Mouse (Mus musculus): ENCODE data around the gene Rcsd1. TPM values are rescaled to one million over a fixed set of nuclear protein-coding genes. Genes with fewer than 3 reads are reported as not detected.

Gene Rcsd1
- polyA plus RNA-seq, 1 experiment from 2014 or later, result 15.0 TPM

GRCm38 (mm10) chr1:165741989-165742388 is 32.4 kb upstream of the Rcsd1 start:
- Histone ChIP-seq H3K27ac (ENCODE audit: low read depth) (no peak overlapping the region), H3K4me1 (ENCODE audit: insufficient read depth) (no peaks in the 10 kb centered on the region), H3K9me3 (ENCODE audit: low read length) (no peaks in the 10 kb centered on the region), H3K4me2 (ENCODE audit: low read depth, low read length) (no peak overlapping the region), H3K4me3 (ENCODE audit: low read depth, low read length) (no peak overlapping the region), H3K9ac (replicated peaks) (no peak overlapping the region), H3K27me3 (ENCODE audit: insufficient read depth, low read length) (no peaks in the 10 kb centered on the region), H3K36me3 (replicated peaks; ENCODE audit: insufficient read depth, low read length) (no peaks in the 10 kb centered on the region)
- no peak for DNase-seq
- no peak for TF ChIP-seq EP300 (IDR thresholded peaks at IDR 0.05; ENCODE audit: low read depth)
- TF ChIP-seq CTCF (IDR thresholded peaks at IDR 0.05; ENCODE audit: low read depth), result no peak
- ATAC-seq, result no peak
- WGBS (ENCODE audit: insufficient replicate concordance), result 80% methylated on average over 8 of the region's 8 CpGs

GRCm38 (mm10) chr1:165738985-165739384 is 29.4 kb upstream of the Rcsd1 start:
- Histone ChIP-seq H3K4me1 (ENCODE audit: insufficient read depth) (no peaks in the 10 kb centered on the region), H3K9ac (replicated peaks) (no peak overlapping the region), H3K36me3 (replicated peaks; ENCODE audit: insufficient read depth, low read length) (no peaks in the 10 kb centered on the region), H3K27me3 (ENCODE audit: insufficient read depth, low read length) (no peaks in the 10 kb centered on the region), H3K4me2 (ENCODE audit: low read depth, low read length) (no peak overlapping the region), H3K9me3 (ENCODE audit: low read length) (no peaks in the 10 kb centered on the region), H3K4me3 (ENCODE audit: low read depth, low read length) (no peak overlapping the region), H3K27ac (ENCODE audit: low read depth) (no peak overlapping the region)
- DNase-seq (no peak), ATAC-seq (no peak)
- WGBS (ENCODE audit: insufficient replicate concordance), result 82% methylated on average over 1 of the region's 1 CpGs
- TF ChIP-seq EP300 (IDR thresholded peaks at IDR 0.05; ENCODE audit: low read depth), result no peak
- TF ChIP-seq CTCF (IDR thresholded peaks at IDR 0.05; ENCODE audit: low read depth), result no peak

- DNase-seq, result no peak
- peak overlapping the region; percentile 60; the same call in 1 of the 2 replicates for H3K27ac ChIP-seq (ENCODE audit: low read depth)
- H3K9me3 ChIP-seq (ENCODE audit: low read length), result no peaks in the 10 kb centered on the region
- TF ChIP-seq CTCF (IDR thresholded peaks at IDR 0.05; ENCODE audit: low read depth), result no peak
- TF ChIP-seq EP300 (IDR thresholded peaks at IDR 0.05; ENCODE audit: low read depth), result no peak
- no peak overlapping the region for H3K4me2 ChIP-seq (ENCODE audit: low read depth, low read length)
- no peaks in the 10 kb centered on the region for H3K36me3 ChIP-seq (replicated peaks; ENCODE audit: insufficient read depth, low read length)
- no peak overlapping the region for H3K4me3 ChIP-seq (ENCODE audit: low read depth, low read length)
- 27% methylated on average over 3 of the region's 3 CpGs for WGBS (ENCODE audit: insufficient replicate concordance)
- ATAC-seq, result 0 out of 2 replicates have a peak, but pooled peaks have one; percentile 27
- no peaks in the 10 kb centered on the region for H3K4me1 ChIP-seq (ENCODE audit: insufficient read depth)
- H3K9ac ChIP-seq (replicated peaks), result no peak overlapping the region
- no peaks in the 10 kb centered on the region for H3K27me3 ChIP-seq (ENCODE audit: insufficient read depth, low read length)
These were observed 28.3 kb upstream of the Rcsd1 start for GRCm38 (mm10) chr1:165737867-165738266.

GRCm38 (mm10) chr1:165737451-165737850 is 27.9 kb upstream of the Rcsd1 start:
- Histone ChIP-seq H3K9ac (replicated peaks) (no peak overlapping the region), H3K4me3 (ENCODE audit: low read depth, low read length) (no peak overlapping the region), H3K4me2 (ENCODE audit: low read depth, low read length) (no peak overlapping the region), H3K9me3 (ENCODE audit: low read length) (no peaks in the 10 kb centered on the region), H3K27ac (ENCODE audit: low read depth) (peak overlapping the region; percentile 60; the same call in 1 of the 2 replicates), H3K4me1 (ENCODE audit: insufficient read depth) (no peaks in the 10 kb centered on the region), H3K27me3 (ENCODE audit: insufficient read depth, low read length) (no peaks in the 10 kb centered on the region), H3K36me3 (replicated peaks; ENCODE audit: insufficient read depth, low read length) (no peaks in the 10 kb centered on the region)
- TF ChIP-seq EP300 (IDR thresholded peaks at IDR 0.05; ENCODE audit: low read depth), result no peak
- no peak for TF ChIP-seq CTCF (IDR thresholded peaks at IDR 0.05; ENCODE audit: low read depth)
- ATAC-seq, result 0 out of 2 replicates have a peak, but pooled peaks have one; percentile 19
- DNase-seq, result no peak
- WGBS (ENCODE audit: insufficient replicate concordance), result 55% methylated on average over 5 of the region's 5 CpGs

- H3K27me3 ChIP-seq (ENCODE audit: insufficient read depth, low read length), result no peaks in the 10 kb centered on the region
- no peaks in the 10 kb centered on the region for H3K9me3 ChIP-seq (ENCODE audit: low read length)
- DNase-seq (peak; percentile 87), ATAC-seq (peak; percentile 74)
- TF ChIP-seq EP300 (IDR thresholded peaks at IDR 0.05; ENCODE audit: low read depth) (no peak), CTCF (IDR thresholded peaks at IDR 0.05; ENCODE audit: low read depth) (peak; percentile 97)
- H3K9ac ChIP-seq (replicated peaks), result no peak overlapping the region
- 28% methylated on average over 20 of the region's 20 CpGs for WGBS (ENCODE audit: insufficient replicate concordance)
- H3K4me1 ChIP-seq (ENCODE audit: insufficient read depth), result no peaks in the 10 kb centered on the region
- H3K4me3 ChIP-seq (ENCODE audit: low read depth, low read length), result no peak overlapping the region
- no peak overlapping the region for H3K27ac ChIP-seq (ENCODE audit: low read depth)
- peak overlapping the region; percentile 34 for H3K4me2 ChIP-seq (ENCODE audit: low read depth, low read length)
- no peaks in the 10 kb centered on the region for H3K36me3 ChIP-seq (replicated peaks; ENCODE audit: insufficient read depth, low read length)
These were observed 26.6 kb upstream of the Rcsd1 start for GRCm38 (mm10) chr1:165735826-165736818.

GRCm38 (mm10) chr1:165734840-165735239 is 25.3 kb upstream of the Rcsd1 start:
- TF ChIP-seq CTCF (IDR thresholded peaks at IDR 0.05; ENCODE audit: low read depth) (no peak), EP300 (IDR thresholded peaks at IDR 0.05; ENCODE audit: low read depth) (no peak)
- WGBS (ENCODE audit: insufficient replicate concordance), result 63% methylated on average over 2 of the region's 2 CpGs
- no peaks in the 10 kb centered on the region for H3K27me3 ChIP-seq (ENCODE audit: insufficient read depth, low read length)

More at GRCm38 (mm10) chr1:165734840-165735239, 25.3 kb upstream of the Rcsd1 start:
- Histone ChIP-seq H3K4me3 (ENCODE audit: low read depth, low read length) (no peak overlapping the region), H3K9ac (replicated peaks) (no peak overlapping the region), H3K27ac (ENCODE audit: low read depth) (no peak overlapping the region), H3K9me3 (ENCODE audit: low read length) (no peaks in the 10 kb centered on the region), H3K4me1 (ENCODE audit: insufficient read depth) (no peaks in the 10 kb centered on the region), H3K36me3 (replicated peaks; ENCODE audit: insufficient read depth, low read length) (no peaks in the 10 kb centered on the region), H3K4me2 (ENCODE audit: low read depth, low read length) (no peak overlapping the region)
- ATAC-seq (no peak), DNase-seq (no peak)

Measured in liver, postnatal 0 days (tissue).